Mouse (Mus musculus) hindlimb bud, embryonic 11.5 days (tissue): ENCODE results near the gene Kcng4.

Source experiments
- DNase-seq: peaks from one replicate; pipeline ENCODE4 v3.0.0-alpha.2; 2012; ENCODE audit warnings: low read depth, low spot score; ENCODE audit errors: extremely low spot score

Kcng4 gene

DNA sequence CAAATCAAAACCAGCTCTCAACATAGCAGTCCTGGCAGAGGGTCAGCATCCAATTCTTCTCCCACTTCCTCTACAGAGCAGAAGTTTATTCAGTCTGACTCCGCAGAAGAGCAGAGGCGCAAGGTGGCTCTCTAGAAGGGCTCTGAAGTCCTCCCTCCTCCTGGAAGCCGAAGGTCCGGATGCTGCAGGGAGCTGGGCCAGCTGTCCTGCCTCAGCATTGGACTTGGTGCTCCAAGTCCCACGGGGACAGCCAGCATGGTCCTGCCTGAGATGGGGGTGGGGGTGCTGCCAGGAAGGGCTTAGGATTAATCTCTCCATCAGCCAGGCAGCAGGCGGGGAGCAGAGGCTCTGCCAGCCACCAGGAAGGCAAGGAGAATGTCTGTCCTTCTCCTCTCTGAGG, at the start of gene Kcng4:
Kcng4 (minus strand) TSS at position 303 of the 400 bp plus-strand sequence.
- DNase-seq = no peak

- DNase-seq = no peak
Measured at GRCm38 (mm10) chr8:119679184-119679583, 43.7 kb upstream of the Kcng4 start.

GRCm38 (mm10) chr8:119678138-119678843, 42.8 kb upstream of the Kcng4 start:
- peak; percentile 52 for DNase-seq

GRCm38 (mm10) chr8:119676389-119676788, 40.9 kb upstream of the Kcng4 start:
- peak; percentile 85 for DNase-seq

DNA sequence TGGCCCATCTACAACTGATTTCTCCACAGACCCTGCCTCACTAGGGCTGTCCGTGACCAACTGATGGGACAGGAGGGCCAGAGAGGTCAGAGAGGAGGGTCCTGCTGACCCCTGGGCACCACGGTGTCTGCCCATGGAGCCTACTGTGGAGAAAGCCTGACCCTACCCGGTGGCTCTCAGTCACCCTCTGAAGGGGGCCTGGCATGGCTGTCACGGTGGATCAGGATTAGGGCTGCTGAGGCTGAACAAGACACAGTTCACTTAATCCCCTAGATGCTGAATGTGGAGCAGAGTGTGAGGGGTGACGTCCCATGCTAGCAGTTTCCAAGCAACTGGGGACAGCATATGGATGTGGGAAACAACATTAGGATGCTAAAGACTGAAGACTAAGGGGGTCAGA, 40.0 kb upstream of the Kcng4 start:
- DNase-seq = no peak

DNA sequence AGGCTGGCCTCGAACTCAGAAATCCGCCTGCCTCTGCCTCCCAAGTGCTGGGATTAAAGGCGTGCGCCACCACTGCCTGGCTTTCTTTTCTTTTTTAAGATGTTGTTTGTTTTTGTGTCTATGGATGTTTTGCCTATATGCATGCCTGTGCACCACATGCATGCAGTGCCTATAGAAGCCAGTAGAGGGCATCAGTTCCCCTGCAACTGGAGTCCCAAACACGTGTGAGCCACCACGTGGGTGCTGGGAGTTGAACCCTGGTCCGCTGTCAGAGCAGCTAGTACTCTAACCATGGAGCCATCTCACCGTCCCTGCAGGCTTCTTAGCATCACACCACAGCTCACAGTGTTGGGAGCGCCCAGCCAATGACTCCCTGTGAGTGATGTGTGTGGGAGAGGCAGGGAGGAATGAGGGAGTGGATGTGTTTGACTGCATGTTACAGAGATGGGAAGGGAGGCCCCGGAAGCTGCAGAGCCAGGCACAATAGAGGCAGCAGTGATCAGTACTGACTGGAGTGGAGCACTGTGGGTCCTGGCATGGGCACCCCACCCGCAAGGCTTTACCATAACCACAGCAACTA, 38.6 kb upstream of the Kcng4 start:
- no peak for DNase-seq

- DNase-seq = no peak
Measured at GRCm38 (mm10) chr8:119670419-119671091, 35.1 kb upstream of the Kcng4 start.

- no peak for DNase-seq
Measured at GRCm38 (mm10) chr8:119669284-119669683, 33.8 kb upstream of the Kcng4 start.

DNA sequence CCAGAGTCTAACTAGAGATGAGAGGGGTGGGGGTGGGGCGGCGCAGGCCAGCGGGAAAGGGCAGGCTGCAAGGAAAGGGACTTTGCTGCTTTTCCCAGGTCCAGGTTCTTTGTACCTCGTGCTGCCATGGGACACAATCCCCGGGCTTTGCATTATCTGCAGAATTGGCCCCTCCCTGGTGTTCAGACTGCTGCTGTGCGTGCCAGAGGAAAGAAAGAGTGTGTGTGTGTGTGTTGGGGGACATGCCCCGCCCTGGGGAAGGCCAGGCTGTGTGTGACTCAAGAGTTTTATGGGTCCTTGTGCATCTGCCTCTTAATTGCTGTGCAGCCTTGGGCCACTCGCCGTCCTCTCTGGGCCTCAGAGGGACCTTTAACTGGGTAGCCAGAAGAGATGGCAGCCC, 33.0 kb upstream of the Kcng4 start:
- no peak for DNase-seq

DNA sequence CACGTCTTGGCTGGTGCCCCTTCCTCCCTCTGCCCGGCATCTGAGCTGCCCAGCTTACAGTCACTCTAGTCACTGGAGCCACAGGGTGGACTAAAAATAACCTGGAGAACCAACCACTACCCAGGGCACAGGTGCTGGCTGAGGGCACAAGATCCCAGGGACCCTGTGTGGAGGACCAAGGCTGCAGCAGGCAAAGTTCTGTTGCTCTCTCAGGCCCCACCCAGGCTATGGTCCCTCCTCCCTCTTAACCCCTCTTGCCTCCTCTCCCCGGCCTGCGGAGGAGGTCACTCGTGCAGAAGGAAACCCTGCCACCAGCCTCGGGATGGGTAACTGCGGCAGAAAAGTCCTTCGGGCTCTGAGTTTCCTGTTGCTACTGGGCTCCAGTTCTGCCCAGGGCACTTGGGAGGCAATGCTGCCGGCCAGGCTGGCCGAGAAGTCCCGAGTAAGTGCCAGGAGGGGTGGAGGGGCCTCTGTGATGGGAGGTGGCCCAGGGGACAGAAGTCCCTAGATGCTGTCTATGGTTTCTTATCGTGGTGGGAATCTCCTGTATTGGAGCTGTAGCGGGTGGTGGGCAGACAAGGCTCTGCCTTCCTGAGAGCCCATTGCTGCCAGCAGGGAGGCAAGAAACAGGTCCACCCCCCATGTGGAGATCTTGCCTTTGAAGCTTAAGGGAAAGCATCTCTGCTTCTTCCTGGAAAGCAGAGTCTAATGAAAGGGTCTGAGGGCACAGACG, 30.9 kb upstream of the Kcng4 start, which contains the start of gene Wfdc1:
Wfdc1 (plus strand) TSS at position 147 of the 733 bp plus-strand sequence.
- no peak for DNase-seq

GRCm38 (mm10) chr8:119665270-119665669, 29.8 kb upstream of the Kcng4 start:
- no peak for DNase-seq

DNA sequence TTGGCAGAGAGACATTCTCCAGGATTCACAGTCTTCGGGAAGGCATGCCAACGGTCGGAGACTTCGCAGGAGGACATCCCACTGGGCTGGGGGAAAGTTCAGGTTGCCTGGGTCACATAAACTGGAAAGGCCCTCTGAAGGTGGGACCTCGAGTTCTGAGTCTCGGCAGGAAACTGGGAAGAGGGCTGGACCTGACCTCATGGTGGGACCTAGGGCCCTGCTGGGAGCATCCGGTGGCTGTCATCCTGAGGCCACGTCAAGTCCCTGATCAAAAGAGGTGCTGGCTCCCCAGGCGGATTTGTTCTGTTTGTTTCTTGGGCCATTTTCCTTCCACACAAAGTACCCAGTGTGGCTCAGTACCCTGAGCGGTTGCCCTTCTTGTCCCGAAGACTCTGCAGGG, 28.0 kb upstream of the Kcng4 start:
- DNase-seq = no peak

DNA sequence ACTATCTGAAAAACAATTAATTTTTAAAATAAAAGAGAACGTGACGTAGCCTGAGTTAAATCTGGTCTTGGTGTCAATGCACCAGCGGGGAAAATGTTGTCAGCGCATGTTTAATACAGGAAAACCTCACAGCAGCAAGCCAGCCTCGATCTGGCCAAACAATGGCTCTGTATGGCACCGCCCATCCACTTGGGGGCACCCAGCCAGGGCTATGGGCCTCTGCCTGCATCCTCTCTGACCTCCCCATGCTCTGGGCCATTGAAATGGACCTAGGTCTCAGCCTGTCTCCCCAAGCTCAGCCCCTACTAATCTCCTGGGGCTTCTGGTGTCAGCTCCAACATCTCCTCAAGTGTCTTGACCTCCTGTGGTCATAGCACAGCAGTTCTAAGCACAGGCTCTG, 26.4 kb upstream of the Kcng4 start:
- DNase-seq = no peak

GRCm38 (mm10) chr8:119661081-119661480, 25.6 kb upstream of the Kcng4 start:
- DNase-seq = no peak

GRCm38 (mm10) chr8:119656709-119657464, 21.4 kb upstream of the Kcng4 start:
- DNase-seq = no peak

- no peak for DNase-seq
Measured at GRCm38 (mm10) chr8:119651324-119651723, 15.8 kb upstream of the Kcng4 start.

DNA sequence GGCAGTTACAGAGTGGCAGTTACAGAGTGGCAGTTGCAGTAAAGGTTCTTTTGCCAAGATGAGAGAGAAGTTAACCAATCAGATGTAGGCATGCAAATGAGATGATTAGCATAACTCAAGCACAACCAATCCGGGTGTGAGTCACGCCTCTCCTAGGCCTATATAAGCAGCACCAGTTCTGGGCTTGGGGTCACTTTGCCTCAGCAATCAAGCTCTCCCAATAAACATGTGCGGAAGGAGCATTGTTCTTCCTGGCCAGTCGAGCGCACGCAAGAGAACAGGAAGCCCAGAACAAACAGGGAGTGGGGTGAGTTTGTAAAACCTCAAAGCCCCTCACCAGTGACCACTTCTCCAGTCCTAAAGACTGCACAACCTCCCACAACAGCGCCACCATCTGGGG, 11.4 kb upstream of the Kcng4 start:
- no peak for DNase-seq

- DNase-seq = no peak
Measured at GRCm38 (mm10) chr8:119646197-119646596, 10.7 kb upstream of the Kcng4 start.

- no peak for DNase-seq
Measured at GRCm38 (mm10) chr8:119644981-119645597, 9.6 kb upstream of the Kcng4 start.

- no peak for DNase-seq
Measured at GRCm38 (mm10) chr8:119644429-119644960, 9.0 kb upstream of the Kcng4 start.
